Mouse (Mus musculus) kidney, adult 2 months (tissue): ENCODE data around the gene Krt15. TPM values are rescaled to one million over a fixed set of nuclear protein-coding genes. Genes with fewer than 3 reads are reported as not detected.

ENCODE experiments used
- DNase-seq: peaks from one replicate; pipeline ENCODE4 v3.0.0; 2021
- H3K27ac ChIP-seq: fragments of 200-500 bp; 2 replicates; pipeline ENCODE4 v1.5.1; 2012; ENCODE audit warnings: low read depth, low read length, control low read depth, inconsistent platforms; ENCODE audit not compliant: insufficient read depth
- H3K27me3 ChIP-seq: fragments of 200-500 bp; replicated peaks from 2 replicates; pipeline ENCODE4 v1.6.1; 2012; ENCODE audit warnings: mild to moderate bottlenecking, moderate library complexity, low read length, inconsistent platforms; ENCODE audit not compliant: control insufficient read depth, insufficient read depth
- H3K36me3 ChIP-seq: fragments of 200-500 bp; 2 replicates; pipeline ENCODE4 v1.6.1; 2012; ENCODE audit warnings: mild to moderate bottlenecking, moderate library complexity, low read length, inconsistent platforms; ENCODE audit not compliant: control insufficient read depth, insufficient read depth
- H3K4me1 ChIP-seq: fragments of 200-500 bp; 2 replicates; pipeline ENCODE4 v1.6.1; 2011; ENCODE audit warnings: low read length; ENCODE audit not compliant: control insufficient read depth, insufficient read depth
- H3K4me3 ChIP-seq: fragments of 200-500 bp; 2 replicates; pipeline ENCODE4 v1.5.1; 2011; ENCODE audit warnings: mild to moderate bottlenecking, low read depth, low read length, control low read depth; ENCODE audit not compliant: insufficient read depth
- CTCF ChIP-seq: fragments of 200-500 bp; conservative IDR thresholded peaks from 2 replicates; pipeline ENCODE4 v1.5.1; 2011; ENCODE audit warnings: low read depth, mild to moderate bottlenecking, control low read depth, low read length, moderate library complexity, mixed read lengths; ENCODE audit not compliant: insufficient read depth, insufficient read length
- POLR2A ChIP-seq: fragments of 200-500 bp; IDR thresholded peaks from one replicate; pipeline ENCODE4 v1.6.1; 2011; ENCODE audit warnings: low read depth, low read length, control low read depth
- WGBS: fragments of 180-500 bp; shearing (Covaris S2); methylation state at CpG from one replicate; pipeline ENCODE4 v1.1.7; 2018; 5-methylcytosine and 5-hydroxymethylcytosine counted together
- polyA plus RNA-seq: library from polyadenylated mRNA; depleted of rRNA; stranded (reverse); fragments of >200 nt; gene quantifications from 2 replicates; pipeline ENCODE4 v1.2.3, GENCODE M21; 2012

Gene Krt15
- polyA plus RNA-seq, 1 experiment = 3.1 TPM

- no peaks in the 10 kb centered on the region for H3K27me3 ChIP-seq
- peak; percentile 18 for DNase-seq
- TF ChIP-seq POLR2A (no peak), CTCF (no peak)
- H3K4me3 ChIP-seq = peak overlapping the region; percentile 37; the same call in 1 of the 2 replicates
- H3K27ac ChIP-seq = no peak overlapping the region
- H3K36me3 ChIP-seq = no peaks in the 10 kb centered on the region
- no peaks in the 10 kb centered on the region for H3K4me1 ChIP-seq
- 14% methylated on average over 13 of the region's 13 CpGs for WGBS
Measured at GRCm38 (mm10) chr11:100145858-100146560, 10.3 kb upstream of the Krt15 start.

GRCm38 (mm10) chr11:100145104-100145503, 9.4 kb upstream of the Krt15 start:
- Histone ChIP-seq H3K27ac (no peak overlapping the region), H3K27me3 (no peaks in the 10 kb centered on the region), H3K4me3 (peak overlapping the region; percentile 37; the same call in 1 of the 2 replicates), H3K36me3 (no peaks in the 10 kb centered on the region), H3K4me1 (no peaks in the 10 kb centered on the region)
- DNase-seq = no peak
- 2% methylated on average over 20 of the region's 20 CpGs for WGBS
- TF ChIP-seq CTCF (no peak), POLR2A (no peak)

- H3K4me3 ChIP-seq = no peak overlapping the region
- H3K27me3 ChIP-seq = no peaks in the 10 kb centered on the region
- no peaks in the 10 kb centered on the region for H3K4me1 ChIP-seq
- no peaks in the 10 kb centered on the region for H3K36me3 ChIP-seq
- no peak for TF ChIP-seq POLR2A
- no peak for TF ChIP-seq CTCF
- 60% methylated on average over 21 of the region's 21 CpGs for WGBS
- no peak overlapping the region for H3K27ac ChIP-seq
- peak; percentile 33 for DNase-seq
Measured at GRCm38 (mm10) chr11:100140966-100141365, 5.2 kb upstream of the Krt15 start.

GRCm38 (mm10) chr11:100139391-100139790, 3.7 kb upstream of the Krt15 start:
- H3K36me3 ChIP-seq = no peaks in the 10 kb centered on the region
- no peak overlapping the region for H3K4me3 ChIP-seq
- no peaks in the 10 kb centered on the region for H3K27me3 ChIP-seq
- TF ChIP-seq POLR2A (no peak), CTCF (no peak)
- WGBS = 39% methylated on average over 2 of the region's 2 CpGs
- no peaks in the 10 kb centered on the region for H3K4me1 ChIP-seq
- DNase-seq = no peak
- H3K27ac ChIP-seq = no peak overlapping the region

GRCm38 (mm10) chr11:100138809-100139208, 3.1 kb upstream of the Krt15 start:
- DNase-seq = no peak
- H3K4me3 ChIP-seq = no peak overlapping the region
- 87% methylated on average over 7 of the region's 7 CpGs for WGBS
- TF ChIP-seq CTCF = no peak
- TF ChIP-seq POLR2A = no peak
- no peaks in the 10 kb centered on the region for H3K27me3 ChIP-seq
- H3K27ac ChIP-seq = no peak overlapping the region
- no peaks in the 10 kb centered on the region for H3K4me1 ChIP-seq
- no peaks in the 10 kb centered on the region for H3K36me3 ChIP-seq

GRCm38 (mm10) chr11:100137693-100138092, 2.0 kb upstream of the Krt15 start:
- no peaks in the 10 kb centered on the region for H3K4me1 ChIP-seq
- 38% methylated on average over 5 of the region's 5 CpGs for WGBS
- H3K4me3 ChIP-seq = no peak overlapping the region
- DNase-seq = no peak
- no peak for TF ChIP-seq POLR2A
- TF ChIP-seq CTCF = no peak
- no peak overlapping the region for H3K27ac ChIP-seq
- no peaks in the 10 kb centered on the region for H3K27me3 ChIP-seq
- H3K36me3 ChIP-seq = no peaks in the 10 kb centered on the region

GRCm38 (mm10) chr11:100136559-100136958, 831 bp upstream of the Krt15 start:
- no peak for DNase-seq
- 49% methylated on average over 5 of the region's 5 CpGs for WGBS
- TF ChIP-seq CTCF = no peak
- no peak for TF ChIP-seq POLR2A
- Histone ChIP-seq H3K27me3 (no peaks in the 10 kb centered on the region), H3K4me1 (no peaks in the 10 kb centered on the region), H3K36me3 (no peaks in the 10 kb centered on the region), H3K27ac (no peak overlapping the region), H3K4me3 (no peak overlapping the region)

- Histone ChIP-seq H3K27ac (no peak overlapping the region), H3K36me3 (no peaks in the 10 kb centered on the region), H3K27me3 (no peaks in the 10 kb centered on the region), H3K4me3 (no peak overlapping the region), H3K4me1 (no peaks in the 10 kb centered on the region)
- 82% methylated on average over 7 of the region's 7 CpGs for WGBS
- TF ChIP-seq POLR2A (no peak), CTCF (no peak)
- no peak for DNase-seq
Measured at GRCm38 (mm10) chr11:100124901-100125300, 10.8 kb downstream of the Krt15 start.
